Mouse (Mus musculus): ENCODE measurements around the gene Oasl2. TPM values are rescaled to one million over a fixed set of nuclear protein-coding genes. Genes with fewer than 3 reads are reported as not detected.
"Not testable (repeated sequence)": the region's sequence is repeated elsewhere in the genome, so short reads cannot be mapped to it uniquely, and the experiment has no call there.

Gene Oasl2
- 0.81 and 1.8 TPM in 2 replicates for polyA plus RNA-seq (2014; fragmentation: Nextera tagmentation; extraction: Ambion mirVana)

DNA sequence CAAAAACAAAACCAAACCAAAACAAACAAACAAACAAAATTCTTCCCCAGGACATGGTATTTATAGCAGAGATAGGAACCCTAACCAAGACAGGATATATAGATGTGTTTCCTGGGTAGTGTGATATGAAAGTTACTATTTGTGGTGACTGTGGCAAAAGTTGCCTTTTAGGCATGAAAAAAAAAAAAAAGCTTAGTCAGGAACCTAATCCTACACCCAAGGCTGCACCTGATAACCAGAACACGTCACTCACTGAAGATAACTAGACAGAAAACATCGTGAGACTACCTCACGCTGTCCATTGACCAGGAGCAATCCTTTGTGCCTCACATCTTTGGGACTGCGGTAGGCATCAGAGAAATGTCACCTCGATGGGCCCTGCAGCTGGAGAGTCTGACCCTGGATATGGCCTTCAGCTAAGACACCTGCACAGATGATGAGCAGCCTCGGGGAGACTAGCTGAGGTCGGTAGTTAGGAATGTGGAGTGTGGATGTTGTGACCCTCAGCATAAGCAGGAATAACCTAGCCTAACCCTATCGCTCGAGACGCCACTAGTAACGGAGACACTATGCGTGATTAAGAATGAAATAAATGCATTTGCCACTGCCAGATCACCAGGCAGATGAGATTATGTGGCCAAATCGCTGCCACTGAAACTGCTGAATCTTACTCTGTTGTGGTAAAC, at the start of gene Oasl2:
Gene Oasl2, plus strand, starts transcription at position 249 of the 686 bp plus-strand sequence.
- DNase-seq (ENCODE audit: low spot score) (no peak), ATAC-seq (ENCODE audit: insufficient read depth, low FRiP score, low TSS enrichment) (no peak)
- Histone ChIP-seq H3K36me3 (ENCODE audit: control insufficient read depth, insufficient read depth, low read length) (no peaks in the 10 kb centered on the region), H3K4me3 (ENCODE audit: low read depth, low read length) (no peak within 1 kb of the TSS), H3K9ac (ENCODE audit: low read length) (no peak within 1 kb of the TSS), H3K9me3 (ENCODE audit: control insufficient read depth, low read length) (no peaks in the 10 kb centered on the region), H3K4me2 (ENCODE audit: low read depth) (no peak within 1 kb of the TSS), H3K27ac (ENCODE audit: low read depth, low read length) (no peak within 1 kb of the TSS), H3K27me3 (ENCODE audit: control insufficient read depth, insufficient read depth, low read length) (no peaks in the 10 kb centered on the region), H3K4me1 (ENCODE audit: control insufficient read depth, insufficient read depth, low read length) (no peaks in the 10 kb centered on the region)
- WGBS, result 70% methylated on average over 13 of the region's 13 CpGs

DNA sequence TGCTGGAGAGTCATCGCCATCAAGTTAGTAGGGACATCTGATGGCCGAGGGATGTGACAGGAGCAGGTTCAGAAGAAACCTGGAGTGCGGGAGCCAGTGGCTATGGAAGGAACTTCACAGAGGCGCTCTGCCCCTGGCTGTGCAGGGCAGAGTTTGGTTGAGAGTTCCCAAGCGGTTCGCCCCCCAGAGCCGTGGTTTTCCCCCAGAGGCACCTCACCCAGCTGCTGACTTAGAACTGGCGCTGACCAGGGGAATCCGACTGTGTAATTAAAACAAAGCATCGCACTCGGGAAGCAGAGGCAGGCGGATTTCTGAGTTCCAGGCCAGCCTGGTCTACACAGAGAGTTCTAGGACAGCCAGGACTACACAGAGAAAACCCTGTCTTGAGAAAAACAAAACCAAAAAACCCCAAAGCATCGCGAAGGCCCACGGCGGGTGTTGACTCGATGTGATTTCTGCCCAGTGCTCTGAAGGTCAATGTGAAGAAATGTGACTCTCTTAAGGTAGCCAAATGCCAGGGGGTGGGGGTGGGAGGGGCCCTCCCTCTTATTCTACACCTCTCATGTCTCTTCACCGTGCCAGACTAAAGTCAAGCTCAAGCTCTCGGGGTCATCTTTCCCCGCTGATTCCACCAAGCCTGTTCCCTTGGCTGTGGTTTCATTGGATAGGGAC, 45.0 kb upstream of the Oasl2 start:
- H3K27me3 ChIP-seq (ENCODE audit: control insufficient read depth, insufficient read depth, low read length), result no peaks in the 10 kb centered on the region
- 87% methylated on average over 19 of the region's 20 CpGs for WGBS
- DNase-seq (ENCODE audit: low spot score) (no peak), ATAC-seq (ENCODE audit: insufficient read depth, low FRiP score, low TSS enrichment) (no peak)
- no peaks in the 10 kb centered on the region for H3K36me3 ChIP-seq (ENCODE audit: control insufficient read depth, insufficient read depth, low read length)
- no peak overlapping the region for H3K27ac ChIP-seq (ENCODE audit: low read depth, low read length)
- H3K4me1 ChIP-seq (ENCODE audit: control insufficient read depth, insufficient read depth, low read length), result no peaks in the 10 kb centered on the region
- no peak overlapping the region for H3K9ac ChIP-seq (ENCODE audit: low read length)
- H3K4me2 ChIP-seq (ENCODE audit: low read depth), result no peak overlapping the region
- H3K9me3 ChIP-seq (ENCODE audit: control insufficient read depth, low read length), result no peaks in the 10 kb centered on the region
- H3K4me3 ChIP-seq (ENCODE audit: low read depth, low read length), result no peak overlapping the region

DNA sequence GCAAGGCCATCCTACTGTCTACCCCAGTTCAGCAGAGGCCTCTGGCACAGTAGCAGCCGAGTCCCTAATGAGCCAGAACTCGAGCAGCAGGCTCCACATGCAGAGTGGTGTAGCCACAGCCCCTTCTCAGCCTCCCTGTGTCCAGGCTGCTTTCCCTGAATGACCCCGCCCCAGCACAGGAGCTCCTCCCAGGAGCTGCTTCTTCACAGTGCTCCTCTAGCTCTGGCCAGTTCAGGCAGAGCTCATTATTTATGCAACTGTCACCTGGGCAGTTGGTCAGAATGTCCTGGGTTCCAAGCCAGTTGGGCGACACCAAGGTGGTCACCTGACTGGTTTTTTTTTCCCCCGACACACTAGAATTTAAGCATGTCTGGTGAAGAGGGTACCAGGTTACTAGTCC, 43.4 kb upstream of the Oasl2 start, which contains the start of gene 4930519G04Rik:
Gene 4930519G04Rik, plus strand, starts transcription at position 301 of the 400 bp plus-strand sequence.
- not testable (repeated sequence) for DNase-seq (ENCODE audit: low spot score); H3K4me2 ChIP-seq (ENCODE audit: low read depth); H3K4me3 ChIP-seq (ENCODE audit: low read depth, low read length); H3K36me3 ChIP-seq (ENCODE audit: control insufficient read depth, insufficient read depth, low read length); ATAC-seq (ENCODE audit: insufficient read depth, low FRiP score, low TSS enrichment); H3K27me3 ChIP-seq (ENCODE audit: control insufficient read depth, insufficient read depth, low read length); H3K9ac ChIP-seq (ENCODE audit: low read length); H3K27ac ChIP-seq (ENCODE audit: low read depth, low read length); H3K9me3 ChIP-seq (ENCODE audit: control insufficient read depth, low read length); H3K4me1 ChIP-seq (ENCODE audit: control insufficient read depth, insufficient read depth, low read length)
- WGBS, result 79% methylated on average over 3 of the region's 5 CpGs

DNA sequence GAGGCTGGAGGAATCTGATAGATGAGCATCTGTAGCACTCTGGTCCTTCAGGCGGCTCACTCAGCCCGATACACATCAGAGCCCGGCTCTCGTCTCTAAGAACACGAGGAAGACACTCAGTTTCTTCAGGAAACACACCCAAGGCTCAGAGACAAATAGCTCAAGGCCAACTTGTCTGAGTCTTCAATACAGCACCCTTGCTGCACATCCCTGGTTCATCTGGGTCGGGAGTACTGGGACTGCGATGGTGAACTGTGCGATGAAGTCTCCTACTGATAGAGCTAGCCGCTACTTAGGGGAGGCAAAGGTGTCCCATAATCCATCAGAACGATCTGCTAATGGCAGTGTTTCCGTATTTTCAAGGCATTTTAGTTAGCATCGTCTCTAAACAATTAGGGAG, 38.2 kb upstream of the Oasl2 start, which contains the start of gene Gm9936:
Gene Gm9936, minus strand, starts transcription at position 101 of the 400 bp plus-strand sequence.
- Histone ChIP-seq H3K9ac (ENCODE audit: low read length) (peak within 1 kb of the TSS; percentile 53), H3K36me3 (ENCODE audit: control insufficient read depth, insufficient read depth, low read length) (no peaks in the 10 kb centered on the region), H3K9me3 (ENCODE audit: control insufficient read depth, low read length) (no peaks in the 10 kb centered on the region), H3K4me3 (ENCODE audit: low read depth, low read length) (peak within 1 kb of the TSS; percentile 27), H3K4me1 (ENCODE audit: control insufficient read depth, insufficient read depth, low read length) (no peaks in the 10 kb centered on the region), H3K4me2 (ENCODE audit: low read depth) (peak within 1 kb of the TSS; percentile 53), H3K27me3 (ENCODE audit: control insufficient read depth, insufficient read depth, low read length) (no peaks in the 10 kb centered on the region), H3K27ac (ENCODE audit: low read depth, low read length) (no peak within 1 kb of the TSS)
- DNase-seq (ENCODE audit: low spot score) (no peak), ATAC-seq (ENCODE audit: insufficient read depth, low FRiP score, low TSS enrichment) (no peak)
- 82% methylated on average over 12 of the region's 12 CpGs for WGBS

DNA sequence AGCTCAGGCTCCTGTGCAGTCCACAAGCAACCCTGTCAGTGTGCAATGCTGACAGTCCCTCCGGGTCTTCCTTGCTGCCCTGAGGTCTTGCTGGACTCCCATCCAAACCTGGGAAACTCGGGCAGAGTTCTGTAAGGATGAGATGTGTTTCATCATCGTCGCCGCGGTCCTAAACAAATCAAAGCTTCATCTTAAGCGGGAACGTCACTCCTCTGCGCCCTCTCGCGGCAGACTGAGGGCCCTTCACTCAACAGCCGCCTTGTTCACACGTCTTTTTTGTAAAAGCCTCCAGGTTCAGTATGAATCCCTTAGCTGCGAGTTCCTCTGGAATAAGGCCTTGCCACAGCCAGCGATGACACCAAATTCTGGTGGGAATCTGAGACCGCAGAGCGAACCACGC, 37.5 kb upstream of the Oasl2 start:
- no peaks in the 10 kb centered on the region for H3K27me3 ChIP-seq (ENCODE audit: control insufficient read depth, insufficient read depth, low read length)
- ATAC-seq (ENCODE audit: insufficient read depth, low FRiP score, low TSS enrichment) (no peak), DNase-seq (ENCODE audit: low spot score) (peak; percentile 88)
- H3K27ac ChIP-seq (ENCODE audit: low read depth, low read length), result no peak overlapping the region
- H3K4me3 ChIP-seq (ENCODE audit: low read depth, low read length), result peak overlapping the region; percentile 27
- no peaks in the 10 kb centered on the region for H3K9me3 ChIP-seq (ENCODE audit: control insufficient read depth, low read length)
- peak overlapping the region; percentile 53 for H3K4me2 ChIP-seq (ENCODE audit: low read depth)
- no peaks in the 10 kb centered on the region for H3K4me1 ChIP-seq (ENCODE audit: control insufficient read depth, insufficient read depth, low read length)
- H3K9ac ChIP-seq (ENCODE audit: low read length), result peak overlapping the region; percentile 53
- WGBS, result 7% methylated on average over 18 of the region's 18 CpGs
- no peaks in the 10 kb centered on the region for H3K36me3 ChIP-seq (ENCODE audit: control insufficient read depth, insufficient read depth, low read length)

DNA sequence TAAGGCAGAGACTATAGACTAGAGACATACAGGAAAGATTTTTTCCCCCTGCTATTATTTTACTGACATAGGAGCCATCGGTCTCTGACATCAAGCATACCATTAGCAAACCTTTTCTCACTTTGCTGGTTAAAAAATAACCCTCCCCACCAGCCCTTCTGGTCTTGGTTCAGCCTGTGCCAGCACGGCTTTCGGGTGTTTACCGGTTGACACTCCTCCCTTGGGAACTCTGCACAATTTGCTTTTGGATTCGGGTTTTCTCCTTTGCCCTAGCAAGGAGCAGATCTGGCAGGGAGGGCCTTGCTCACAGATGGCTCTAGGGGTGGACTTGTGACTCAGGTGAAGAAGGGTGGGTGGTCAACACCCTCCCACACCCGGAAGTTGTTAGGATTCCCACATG, 35.0 kb upstream of the Oasl2 start:
- DNase-seq (ENCODE audit: low spot score), result no peak
- H3K4me2 ChIP-seq (ENCODE audit: low read depth), result no peak overlapping the region
- WGBS, result 77% methylated on average over 6 of the region's 6 CpGs
- H3K36me3 ChIP-seq (ENCODE audit: control insufficient read depth, insufficient read depth, low read length), result no peaks in the 10 kb centered on the region
- no peak overlapping the region for H3K4me3 ChIP-seq (ENCODE audit: low read depth, low read length)
- H3K27ac ChIP-seq (ENCODE audit: low read depth, low read length), result no peak overlapping the region
- no peaks in the 10 kb centered on the region for H3K9me3 ChIP-seq (ENCODE audit: control insufficient read depth, low read length)
- no peak overlapping the region for H3K9ac ChIP-seq (ENCODE audit: low read length)
- no peaks in the 10 kb centered on the region for H3K27me3 ChIP-seq (ENCODE audit: control insufficient read depth, insufficient read depth, low read length)
- H3K4me1 ChIP-seq (ENCODE audit: control insufficient read depth, insufficient read depth, low read length), result no peaks in the 10 kb centered on the region
- no peak for ATAC-seq (ENCODE audit: insufficient read depth, low FRiP score, low TSS enrichment)

DNA sequence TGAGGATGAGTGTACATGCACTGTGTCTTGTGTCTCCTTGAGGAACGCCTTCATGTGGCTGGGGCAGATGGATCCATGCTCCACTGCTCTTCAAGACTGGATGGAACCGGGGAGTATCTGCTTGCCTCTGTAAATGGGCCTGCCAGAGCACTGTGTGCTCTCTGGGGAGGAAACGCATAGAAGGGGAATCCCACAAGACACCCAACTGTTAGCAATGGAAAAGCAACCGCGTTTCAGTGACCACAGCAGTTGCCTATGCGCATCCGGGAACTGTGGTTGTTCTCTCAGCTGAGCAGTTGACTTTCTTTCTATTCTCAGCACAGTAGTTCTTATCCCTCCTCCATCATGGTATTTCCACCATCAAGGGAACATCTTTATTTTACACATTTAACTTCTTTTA, 31.9 kb upstream of the Oasl2 start:
- H3K9ac ChIP-seq (ENCODE audit: low read length), result no peak overlapping the region
- H3K27ac ChIP-seq (ENCODE audit: low read depth, low read length), result no peak overlapping the region
- H3K36me3 ChIP-seq (ENCODE audit: control insufficient read depth, insufficient read depth, low read length), result no peaks in the 10 kb centered on the region
- no peaks in the 10 kb centered on the region for H3K4me1 ChIP-seq (ENCODE audit: control insufficient read depth, insufficient read depth, low read length)
- H3K4me3 ChIP-seq (ENCODE audit: low read depth, low read length), result no peak overlapping the region
- no peak for DNase-seq (ENCODE audit: low spot score)
- no peak overlapping the region for H3K4me2 ChIP-seq (ENCODE audit: low read depth)
- no peak for ATAC-seq (ENCODE audit: insufficient read depth, low FRiP score, low TSS enrichment)
- peaks cover 3% of the 10 kb centered on the region; the same call in 1 of the 2 replicates for H3K9me3 ChIP-seq (ENCODE audit: control insufficient read depth, low read length)
- 78% methylated on average over 7 of the region's 7 CpGs for WGBS
- H3K27me3 ChIP-seq (ENCODE audit: control insufficient read depth, insufficient read depth, low read length), result no peaks in the 10 kb centered on the region

DNA sequence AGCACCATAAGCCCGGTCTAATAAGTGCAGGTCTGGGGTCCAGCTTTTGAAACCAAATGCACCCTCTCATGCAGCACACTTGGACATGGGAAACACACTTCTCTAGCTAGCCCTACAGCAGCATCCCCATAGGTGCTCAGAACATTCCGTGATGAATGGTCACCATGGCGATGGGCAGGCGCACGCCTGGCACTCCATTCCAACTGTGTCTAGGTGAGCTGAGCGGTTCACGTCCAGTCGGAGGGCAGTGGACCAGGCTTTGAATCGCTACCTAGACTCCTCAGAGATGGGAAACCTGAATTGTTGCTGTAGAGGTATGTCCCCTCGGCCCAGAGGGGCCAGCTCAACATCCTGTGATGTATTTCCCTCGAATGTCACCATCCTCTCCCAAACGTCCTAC, 31.5 kb upstream of the Oasl2 start:
- Histone ChIP-seq H3K27ac (ENCODE audit: low read depth, low read length) (no peak overlapping the region), H3K27me3 (ENCODE audit: control insufficient read depth, insufficient read depth, low read length) (no peaks in the 10 kb centered on the region), H3K9me3 (ENCODE audit: control insufficient read depth, low read length) (peaks cover 3% of the 10 kb centered on the region; the same call in 1 of the 2 replicates), H3K9ac (ENCODE audit: low read length) (no peak overlapping the region), H3K4me2 (ENCODE audit: low read depth) (no peak overlapping the region), H3K36me3 (ENCODE audit: control insufficient read depth, insufficient read depth, low read length) (no peaks in the 10 kb centered on the region), H3K4me3 (ENCODE audit: low read depth, low read length) (no peak overlapping the region), H3K4me1 (ENCODE audit: control insufficient read depth, insufficient read depth, low read length) (no peaks in the 10 kb centered on the region)
- 90% methylated on average over 12 of the region's 12 CpGs for WGBS
- DNase-seq (ENCODE audit: low spot score), result no peak
- no peak for ATAC-seq (ENCODE audit: insufficient read depth, low FRiP score, low TSS enrichment)

DNA sequence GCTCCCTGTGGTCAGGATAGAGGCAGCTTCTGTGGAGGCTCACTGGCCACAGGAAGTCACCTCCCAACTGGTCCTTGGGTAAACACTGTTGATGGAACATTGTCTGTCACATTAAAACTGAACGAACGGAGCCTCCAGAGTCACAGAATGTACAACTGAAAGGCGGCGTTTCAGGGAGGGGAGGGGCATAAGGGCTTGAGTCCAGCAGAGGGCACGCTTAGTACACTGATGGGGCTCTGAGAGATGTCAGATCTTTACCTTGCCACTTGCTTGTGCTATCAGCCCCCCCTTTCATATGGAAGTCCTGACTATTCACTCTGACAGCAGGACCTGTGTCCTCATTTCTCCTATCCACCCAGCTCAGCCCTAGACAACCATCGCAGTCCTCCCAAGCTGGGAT, 20.9 kb upstream of the Oasl2 start:
- Histone ChIP-seq H3K9ac (ENCODE audit: low read length) (no peak overlapping the region), H3K36me3 (ENCODE audit: control insufficient read depth, insufficient read depth, low read length) (no peaks in the 10 kb centered on the region), H3K4me3 (ENCODE audit: low read depth, low read length) (no peak overlapping the region), H3K27ac (ENCODE audit: low read depth, low read length) (no peak overlapping the region), H3K27me3 (ENCODE audit: control insufficient read depth, insufficient read depth, low read length) (no peaks in the 10 kb centered on the region), H3K9me3 (ENCODE audit: control insufficient read depth, low read length) (no peaks in the 10 kb centered on the region), H3K4me1 (ENCODE audit: control insufficient read depth, insufficient read depth, low read length) (peaks cover 6% of the 10 kb centered on the region; the same call in 1 of the 2 replicates), H3K4me2 (ENCODE audit: low read depth) (no peak overlapping the region)
- ATAC-seq (ENCODE audit: insufficient read depth, low FRiP score, low TSS enrichment), result no peak
- WGBS, result 70% methylated on average over 6 of the region's 6 CpGs
- no peak for DNase-seq (ENCODE audit: low spot score)
